Mouse (Mus musculus) ES-E14 (cell line): ENCODE results near the gene Shisa7.

ENCODE experiments used
- CHD2 ChIP-seq: IDR thresholded peaks from 2 replicates; pipeline ENCODE4 v1.6.1; 2014; ENCODE audit warnings: mild to moderate bottlenecking, low read depth, low read length, inconsistent platforms
- HCFC1 ChIP-seq: IDR thresholded peaks from 2 replicates; pipeline ENCODE4 v1.6.1; 2012; ENCODE audit warnings: low read length, inconsistent platforms, borderline replicate concordance; ENCODE audit not compliant: insufficient read depth
- MAFK ChIP-seq: IDR thresholded peaks from 2 replicates; pipeline ENCODE4 v1.6.1; 2014; ENCODE audit warnings: mild to moderate bottlenecking, low read depth, low read length, inconsistent platforms; ENCODE audit not compliant: insufficient read depth

DNA sequence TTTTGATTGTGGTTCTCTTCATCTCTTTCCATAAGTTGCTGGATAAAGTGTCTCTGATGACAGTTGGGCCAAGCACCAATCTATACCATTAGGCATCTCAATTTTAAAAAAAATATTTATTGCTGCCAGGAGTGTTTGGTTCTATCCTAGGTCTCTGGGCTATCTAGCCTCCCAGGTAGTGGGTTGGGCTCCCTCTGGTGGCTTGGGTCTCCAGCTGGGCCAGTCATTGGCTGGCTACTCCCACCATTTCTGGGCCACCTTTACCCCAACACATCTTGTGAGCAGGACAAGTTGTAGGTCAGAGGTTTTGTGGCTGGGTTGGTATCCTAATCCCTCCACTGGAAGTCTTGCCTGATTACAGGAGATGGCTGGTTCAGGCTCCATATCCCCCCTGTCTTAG lies 33.7 kb upstream of the Shisa7 start:
- TF ChIP-seq HCFC1 (no peak), CHD2 (no peak), MAFK (no peak)
